Mouse (Mus musculus) layer of hippocampus, adult 6 months (tissue): ENCODE results near the gene Tex45. TPM values are rescaled to one million over a fixed set of nuclear protein-coding genes. Genes with fewer than 3 reads are reported as not detected.

Source experiments
- long read RNA-seq, 2 experiments: library from polyadenylated mRNA; unstranded; transcript quantifications; one replicate each; pipeline ENCODE4 v2.0.0; 2019 to 2020
- polyA plus RNA-seq: library from polyadenylated mRNA; unstranded; fragments of <200 nt; fragmentation: Nextera tagmentation; gene quantifications from 2 replicates; pipeline ENCODE4 v1.2.3, GENCODE M21; 2021

Tex45 gene
- 0.09 TPM in 2 replicates for polyA plus RNA-seq
- long read RNA-seq, experiment 1 = 0 reads
- long read RNA-seq, experiment 2, partial matches to known transcripts = 0 of 1 reads
- long read RNA-seq, experiment 2, other reads (novel, unspliced or antisense) = 1 of 1 reads

GRCm38 (mm10) chr8:3470562-3470961, at the start of gene Tex45:
Gene Tex45, plus strand, starts transcription at chr8:3470862.

GRCm38 (mm10) chr8:3467006-3467885, 3.4 kb upstream of the Tex45 start, which contains the start of gene Pex11g:
Gene Pex11g, minus strand, starts transcription at chr8:3467680.

GRCm38 (mm10) chr8:3492901-3493844, 22.5 kb downstream of the Tex45 start, which contains the start of gene Zfp358:
Gene Zfp358, plus strand, starts transcription at chr8:3493138.

GRCm38 (mm10) chr8:3500235-3501090, 29.8 kb downstream of the Tex45 start, which contains the start of gene Mcoln1:
Gene Mcoln1, plus strand, starts transcription at chr8:3500457.

GRCm38 (mm10) chr8:3515260-3515671, 44.6 kb downstream of the Tex45 start, which contains the start of gene Pnpla6:
Gene Pnpla6, plus strand, starts transcription at chr8:3515384.

Other genes with a start within 250 kb of the Tex45 start
- gene Insr, start 191.2 kb upstream of the Tex45 start, polyA plus RNA-seq = 16.0 and 24.4 TPM in 2 replicates
- not detected in 2 replicates for gene A430078G23Rik, start 117.4 kb upstream of the Tex45 start, polyA plus RNA-seq
- gene Arhgef18, start 77.9 kb upstream of the Tex45 start, polyA plus RNA-seq = 3.3 and 4.8 TPM in 2 replicates
- gene Pex11g, start 3.2 kb upstream of the Tex45 start, polyA plus RNA-seq = 1.8 and 2.0 TPM in 2 replicates
- 8.3 and 10.3 TPM in 2 replicates for gene Zfp358, start 22.3 kb downstream of the Tex45 start, polyA plus RNA-seq
- gene Mcoln1, start 29.6 kb downstream of the Tex45 start, polyA plus RNA-seq = 41.4 and 54.8 TPM in 2 replicates
- gene Pnpla6, start 44.5 kb downstream of the Tex45 start, polyA plus RNA-seq = 13.2 and 15.8 TPM in 2 replicates
- 0.38 TPM in 1 of 2 replicates, not detected in the other for gene C330021F23Rik, start 97.1 kb downstream of the Tex45 start, polyA plus RNA-seq
- 6.2 and 9.2 TPM in 2 replicates for gene Camsap3, start 116.4 kb downstream of the Tex45 start, polyA plus RNA-seq
- 28.9 and 29.8 TPM in 2 replicates for gene Xab2, start 150.5 kb downstream of the Tex45 start, polyA plus RNA-seq
- gene Pet100, start 150.7 kb downstream of the Tex45 start, polyA plus RNA-seq = 108 and 123 TPM in 2 replicates
- 0.36 TPM in 2 replicates for gene Pcp2, start 154.7 kb downstream of the Tex45 start, polyA plus RNA-seq
- gene Stxbp2, start 160.1 kb downstream of the Tex45 start, polyA plus RNA-seq = 8.8 and 11.0 TPM in 2 replicates
- 0.33 and 0.34 TPM in 2 replicates for gene Retn, start 184.9 kb downstream of the Tex45 start, polyA plus RNA-seq
- 0.09 TPM in 1 of 2 replicates, not detected in the other for gene Mcemp1, start 194.9 kb downstream of the Tex45 start, polyA plus RNA-seq
- gene Fcor, start 201.5 kb downstream of the Tex45 start, polyA plus RNA-seq = 57.9 and 62.9 TPM in 2 replicates
- 23.0 and 24.5 TPM in 2 replicates for gene Trappc5, start 205.4 kb downstream of the Tex45 start, polyA plus RNA-seq
- 0.09 TPM in 1 of 2 replicates, not detected in the other for gene Fcer2a, start 223.3 kb downstream of the Tex45 start, polyA plus RNA-seq
- gene Clec4g, start 249.8 kb downstream of the Tex45 start, polyA plus RNA-seq = not detected in 2 replicates